Mouse (Mus musculus) liver, postnatal 0 days (tissue): ENCODE data around the gene Fndc5.
A peak's percentile ranks its signal among the peaks of the same experiment; 100 is the strongest.

ENCODE experiments used
- CTCF ChIP-seq: sonication (generic); IDR thresholded peaks from 2 replicates; pipeline ENCODE4 v1.5.1; 2016; ENCODE audit warnings: antibody characterized with exemption, low read depth
- EP300 ChIP-seq: IDR thresholded peaks from 2 replicates; pipeline ENCODE4 v1.6.1; 2016; ENCODE audit warnings: antibody characterized with exemption, low read depth, mild to moderate bottlenecking

DNA sequence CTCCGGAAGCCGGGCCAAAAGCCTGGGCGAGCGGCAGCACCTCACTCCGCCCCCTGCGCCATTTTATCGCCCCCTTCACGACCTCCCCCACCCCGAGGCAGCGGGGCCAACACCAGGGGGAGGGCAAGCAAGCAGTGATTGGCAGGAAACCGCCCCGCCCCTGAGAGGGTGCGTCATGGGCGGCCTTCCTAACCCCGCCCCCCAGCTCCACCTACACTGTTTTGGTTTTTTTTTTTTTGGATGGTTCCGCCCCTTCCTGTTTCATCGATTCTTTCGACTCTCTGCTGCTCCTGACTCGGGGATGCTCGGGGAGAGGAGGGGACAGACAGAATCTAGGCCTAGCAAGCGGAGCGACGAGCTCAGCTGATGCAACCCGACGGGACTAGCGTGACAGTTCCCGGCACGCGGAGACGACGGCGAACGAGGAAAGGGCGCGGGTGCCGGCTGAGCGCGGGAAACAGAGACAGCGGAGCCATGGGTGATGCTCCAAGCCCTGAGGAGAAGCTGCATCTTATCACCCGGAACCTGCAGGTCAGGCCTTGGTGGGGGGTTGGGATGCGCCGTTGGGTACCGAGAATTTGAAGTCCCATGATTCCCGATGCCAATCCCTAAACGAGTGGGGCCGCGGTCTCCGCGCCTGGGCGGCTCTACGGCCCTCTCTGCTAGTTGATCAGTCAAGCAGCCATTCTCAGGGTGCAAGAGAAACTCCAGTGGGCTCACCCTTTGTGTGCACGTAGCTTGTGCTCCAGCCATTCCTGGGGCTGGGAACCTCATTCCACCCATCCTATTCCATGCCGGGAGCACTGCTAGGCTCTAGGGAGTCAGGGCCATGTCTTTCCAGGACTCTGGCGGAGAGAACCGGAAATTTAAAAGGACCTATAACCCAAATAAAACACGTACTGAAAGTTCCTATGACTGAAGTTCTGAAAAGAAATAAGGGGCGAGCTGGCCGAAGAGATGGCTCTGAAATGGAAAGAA lies 53.0 kb downstream of the Fndc5 start, which contains the start of the genes S100pbp and Yars:
- TF ChIP-seq CTCF, result peak; percentile 57
- peak; percentile 72; the same call in 1 of the 2 replicates for TF ChIP-seq EP300
